Mouse (Mus musculus): Measurements from ENCODE around the gene Ywhah. TPM values are rescaled to one million over a fixed set of nuclear protein-coding genes. Genes with fewer than 3 reads are reported as not detected.

The Ywhah gene
- polyA plus RNA-seq, 1 experiment from 2014 or later = 538 TPM

Other genes starting within 250 kb of the Ywhah start
- 78.0 and 86.6 TPM in 2 replicates for gene Pisd, start 233.2 kb upstream of the Ywhah start, polyA plus RNA-seq (2016; fragmentation: Nextera tagmentation; extraction: Ambion mirVana)
- gene Gm20671, start 191.7 kb upstream of the Ywhah start, polyA plus RNA-seq (2016; fragmentation: Nextera tagmentation; extraction: Ambion mirVana) = not detected in 2 replicates
- 15.2 and 21.1 TPM in 2 replicates for gene Prr14l, start 164.6 kb upstream of the Ywhah start, polyA plus RNA-seq (2016; fragmentation: Nextera tagmentation; extraction: Ambion mirVana)
- 34.2 and 37.4 TPM in 2 replicates for gene Depdc5, start 155.1 kb upstream of the Ywhah start, polyA plus RNA-seq (2016; fragmentation: Nextera tagmentation; extraction: Ambion mirVana)
- gene Slc5a1, start 85.4 kb downstream of the Ywhah start, polyA plus RNA-seq (2016; fragmentation: Nextera tagmentation; extraction: Ambion mirVana) = 0.04 TPM in 1 of 2 replicates, not detected in the other
- gene Spon2, start 199.6 kb downstream of the Ywhah start, polyA plus RNA-seq (2016; fragmentation: Nextera tagmentation; extraction: Ambion mirVana) = 1.7 and 2.1 TPM in 2 replicates

Data from neural tube, embryonic 12.5 days (tissue).